ENCODE assay signal across 8 mouse cellular contexts in genomic region chr9:66059583-66060307, GRCm38 (mm10). TPM values are rescaled to one million over a fixed set of nuclear protein-coding genes. Genes with fewer than 3 reads are reported as not detected.
DNase-seq lines count a peak whose midpoint lies in the region; ATAC-seq and TF ChIP-seq lines count a peak whose summit lies in the region.

Ppib (plus strand) TSS chr9:66060222.

- no peaks in the 10 kb centered on the region for H3K27me3 ChIP-seq in forebrain, embryonic 15.5 days

- H3K4me2 ChIP-seq in forebrain, embryonic 15.5 days (replicated peaks) = peak within 1 kb of the TSS; percentile 77

- DNase-seq in ES-E14 (ENCODE audit: low read depth, low spot score) = peak; percentile 89
- DNase-seq in cerebellum, adult 11-12 months = peak; percentile 98
- DNase-seq in heart, postnatal 25 days (ENCODE audit: low spot score) = peak; percentile 98
- peak; percentile 98 to 99 for DNase-seq in layer of hippocampus, adult 18-20 months (ENCODE audit: low spot score in 2 of 2)
- peak; percentile 95 for DNase-seq in lung, adult 2 months
- peak; percentile 95 to 96 for DNase-seq in thymus, adult 18-20 months

- no peak for TF ChIP-seq CTCF in lung, adult 2 months (IDR thresholded peaks at IDR 0.05; ENCODE audit: insufficient read depth, low read length)

- peak; percentile 90; the same call in 1 of the 2 replicates for TF ChIP-seq POLR2A in lung, adult 2 months (IDR thresholded peaks at IDR 0.05; ENCODE audit: borderline replicate concordance, extremely low read depth, low read depth, low read length)

- H3K36me3 ChIP-seq in ES-E14 (ENCODE audit: control insufficient read depth, insufficient read depth, low read length, poor library complexity, severe bottlenecking) = peaks cover 23% of the 10 kb centered on the region
- peaks cover 23% of the 10 kb centered on the region for H3K36me3 ChIP-seq in forebrain, embryonic 15.5 days

- under 1% methylated on average over 50 of the region's 51 CpGs for WGBS in forebrain, embryonic 15.5 days
- WGBS in lung, adult 2 months = 2% methylated on average over 51 of the region's 51 CpGs

- peak within 1 kb of the TSS; percentile 92 to 93 for H3K4me3 ChIP-seq in ES-E14 (ENCODE audit: insufficient read depth in 1 of 2, low read depth in 1 of 2, low read length in 2 of 2, poor library complexity in 1 of 2, severe bottlenecking in 1 of 2)
- H3K4me3 ChIP-seq in forebrain, embryonic 15.5 days = peak within 1 kb of the TSS; percentile 98
- peak within 1 kb of the TSS; percentile 81 for H3K4me3 ChIP-seq in lung, adult 2 months (replicated peaks; ENCODE audit: extremely low read depth, low read depth, low read length)

- ATAC-seq in forebrain, embryonic 15.5 days (replicated peaks) = peak; percentile 99
- ATAC-seq in neutrophil, adult 5-6 weeks (ENCODE audit: extremely low read depth, insufficient number of reproducible peaks, low FRiP score, poor library complexity, severe bottlenecking) = peak; percentile 95

- H3K27ac ChIP-seq in ES-E14 (ENCODE audit: insufficient read depth, low read depth, low read length, poor library complexity, severe bottlenecking) = peak within 1 kb of the TSS; percentile 35; the same call in 1 of the 2 replicates
- H3K27ac ChIP-seq in forebrain, embryonic 15.5 days (replicated peaks) = peak within 1 kb of the TSS; percentile 89

- peaks cover 0 to 3% of the 10 kb centered on the region in 2 experiments; a peak in 2 of 4 replicates for H3K4me1 ChIP-seq in ES-E14 (ENCODE audit: control insufficient read depth in 2 of 2, insufficient read depth in 2 of 2, low read length in 2 of 2, poor library complexity in 1 of 2)
- H3K4me1 ChIP-seq in forebrain, embryonic 15.5 days = peaks cover 34% of the 10 kb centered on the region
- H3K4me1 ChIP-seq in lung, adult 2 months (ENCODE audit: control insufficient read depth, insufficient read depth, low read length) = peaks cover 3% of the 10 kb centered on the region; the same call in 1 of the 2 replicates

- no peaks in the 10 kb centered on the region for H3K9me3 ChIP-seq in ES-E14 (ENCODE audit: control insufficient read depth, insufficient read depth, low read depth, low read length)
- H3K9me3 ChIP-seq in forebrain, embryonic 15.5 days = no peaks in the 10 kb centered on the region

- H3K9ac ChIP-seq in ES-E14 (ENCODE audit: insufficient read depth, low read depth, low read length, poor library complexity, severe bottlenecking) = peak within 1 kb of the TSS; percentile 93
- H3K9ac ChIP-seq in forebrain, embryonic 15.5 days (replicated peaks) = peak within 1 kb of the TSS; percentile 96

- intact Hi-C loops in heart, postnatal 25 days (cut with DNase I) = loop anchor here (5.0 kb wide), 1 partner anchor 63 kb away; no protein-coding TSS in a partner anchor

- in situ Hi-C loops in ES-E14 (cut with MboI; ENCODE audit: low sequenced_read_pairs in 2 of 2, unreplicated experiment in 2 of 2) = no loop called here

TF ChIP-seq in ES-E14, 5 proteins besides CTCF, POLR2A, EP300 and RAD21:
- no peak for TF ChIP-seq ZC3H11A (IDR thresholded peaks at IDR 0.05; ENCODE audit: borderline replicate concordance, low read depth, low read length)
- no peak for TF ChIP-seq ZNF384 (IDR thresholded peaks at IDR 0.05; ENCODE audit: low read depth, low read length)
- TF ChIP-seq MAFK (IDR thresholded peaks at IDR 0.05; ENCODE audit: insufficient read depth, low read depth, low read length) = no peak
- TF ChIP-seq CHD2 (IDR thresholded peaks at IDR 0.05; ENCODE audit: low read depth, low read length) = no peak
- TF ChIP-seq HCFC1 (IDR thresholded peaks at IDR 0.05; ENCODE audit: borderline replicate concordance, insufficient read depth, low read length) = peak; percentile 82

RNA-seq across cellular contexts. Expression of gene Ppib, which starts in this region (rescaled TPM):
- 891 and 1,136 TPM in 2 replicates for total RNA-seq in ES-E14 (2012; rRNA removed)
- polyA plus RNA-seq in forebrain, embryonic 15.5 days (2015; fragmentation: Nextera tagmentation; extraction: Ambion mirVana) = 327 and 355 TPM in 2 replicates
- 100 to 1,000 TPM; 144 to 157 TPM for total RNA-seq in heart, postnatal 25 days (2021)
- 100 to 1,000 TPM; 195 to 196 TPM for total RNA-seq in layer of hippocampus, adult 18-20 months (2021)
- 162 and 176 TPM in 2 replicates for polyA plus RNA-seq in lung, adult 2 months (2012; rRNA removed)
- 260 and 279 TPM in 2 replicates for total RNA-seq in neutrophil, adult 5-6 weeks (2017)

Comparison
In these comparisons a context has a peak if more than half of its experiments do, and no peak if none do; other contexts are left out.
1. Peak in every context shown above with its lines: DNase-seq, ATAC-seq, H3K4me3 ChIP-seq and H3K27ac ChIP-seq.